Mouse (Mus musculus) liver, embryonic 14.5 days (tissue): ENCODE measurements around the gene Kalrn. TPM values are rescaled to one million over a fixed set of nuclear protein-coding genes. Genes with fewer than 3 reads are reported as not detected.
A peak's percentile ranks its signal among the peaks of the same experiment; 100 is the strongest.

ENCODE experiments used
- ATAC-seq: fragments of 200-750 bp; cut with Nextera tagmentation; 2 replicates; pipeline ENCODE4 v1.8.0; 2017; ENCODE audit warnings: moderate number of reproducible peaks, mild to moderate bottlenecking, moderate library complexity; ENCODE audit not compliant: insufficient read depth
- DNase-seq, 3 experiments: peaks; one replicate each; pipeline ENCODE4 v3.0.0-alpha.2; 2012 to 2013; ENCODE audit warnings: low read depth in 3 of 3, low spot score in 3 of 3
- H3K27ac ChIP-seq: fragments of 300-500 bp; sonication (generic); 2 replicates; pipeline ENCODE4 v1.5.1; 2014; ENCODE audit warnings: moderate library complexity, mild to moderate bottlenecking, control low read depth, inconsistent platforms
- H3K27me3 ChIP-seq: fragments of 300-500 bp; sonication (generic); 2 replicates; pipeline ENCODE4 v1.6.1; 2014; ENCODE audit warnings: mild to moderate bottlenecking, low read length, moderate library complexity; ENCODE audit not compliant: control insufficient read depth, insufficient read depth
- H3K36me3 ChIP-seq: fragments of 300-500 bp; sonication (generic); replicated peaks from 2 replicates; pipeline ENCODE4 v1.6.1; 2014; ENCODE audit warnings: low read depth; ENCODE audit not compliant: control insufficient read depth, insufficient read depth
- H3K4me1 ChIP-seq, 2 experiments: fragments of 200-500 bp in 1 of 2; fragments of 300-500 bp in 1 of 2; sonication (generic) in 1 of 2; replicated peaks; 2 replicates each; pipeline ENCODE4 v1.6.1; 2012 to 2014; ENCODE audit warnings: antibody characterized with exemption in 1 of 2, inconsistent platforms in 1 of 2, low read length in 1 of 2; ENCODE audit not compliant: control insufficient read depth in 2 of 2, insufficient read depth in 2 of 2
- H3K4me2 ChIP-seq: fragments of 300-500 bp; sonication (generic); 2 replicates; pipeline ENCODE4 v1.6.1; 2014; ENCODE audit warnings: low read depth, mild to moderate bottlenecking, control low read depth, moderate library complexity
- H3K4me3 ChIP-seq, 2 experiments: fragments of 200-500 bp in 1 of 2; fragments of 300-500 bp in 1 of 2; sonication (generic) in 1 of 2; 2 replicates each; pipeline ENCODE4 v1.5.1; 2012 to 2014; ENCODE audit warnings: low read depth in 2 of 2, low read length in 2 of 2, mild to moderate bottlenecking in 2 of 2, control low read depth in 1 of 2, inconsistent platforms in 1 of 2, moderate library complexity in 1 of 2; ENCODE audit not compliant: insufficient read depth in 1 of 2
- H3K9ac ChIP-seq: fragments of 300-500 bp; sonication (generic); replicated peaks from 2 replicates; pipeline ENCODE4 v1.6.1; 2014; ENCODE audit warnings: mild to moderate bottlenecking, control low read depth, moderate library complexity
- H3K9me3 ChIP-seq: fragments of 300-500 bp; sonication (generic); 2 replicates; pipeline ENCODE4 v1.6.1; 2016; ENCODE audit warnings: low read length, mixed read lengths; ENCODE audit not compliant: control insufficient read depth
- CTCF ChIP-seq: IDR thresholded peaks from 2 replicates; pipeline ENCODE4 v1.5.1; 2016; ENCODE audit warnings: antibody characterized with exemption, low read depth, control low read depth
- EP300 ChIP-seq: IDR thresholded peaks from 2 replicates; pipeline ENCODE4 v1.6.1; 2016; ENCODE audit warnings: antibody characterized with exemption, low read depth
- WGBS: fragments of 180-500 bp; shearing (Covaris S2); extraction: QIAGEN DNeasy Blood & Tissue Kit; methylation state at CpG from one replicate; pipeline ENCODE4 v1.1.7; 2014; ENCODE audit not compliant: insufficient replicate concordance; 5-methylcytosine and 5-hydroxymethylcytosine counted together
- polyA plus RNA-seq, 2 experiments: library from polyadenylated mRNA; depleted of rRNA in 1 of 2; stranded (reverse) in 1 of 2; unstranded in 1 of 2; fragments of >200 nt; fragmentation: Nextera tagmentation in 1 of 2; extraction: Ambion mirVana in 1 of 2; gene quantifications; 2 replicates each; pipeline versions ENCODE4 v1.2.1 to v1.2.3; 2012 to 2014

Gene Kalrn
- polyA plus RNA-seq, 2 experiments = 7.2 to 8.5 TPM

DNA sequence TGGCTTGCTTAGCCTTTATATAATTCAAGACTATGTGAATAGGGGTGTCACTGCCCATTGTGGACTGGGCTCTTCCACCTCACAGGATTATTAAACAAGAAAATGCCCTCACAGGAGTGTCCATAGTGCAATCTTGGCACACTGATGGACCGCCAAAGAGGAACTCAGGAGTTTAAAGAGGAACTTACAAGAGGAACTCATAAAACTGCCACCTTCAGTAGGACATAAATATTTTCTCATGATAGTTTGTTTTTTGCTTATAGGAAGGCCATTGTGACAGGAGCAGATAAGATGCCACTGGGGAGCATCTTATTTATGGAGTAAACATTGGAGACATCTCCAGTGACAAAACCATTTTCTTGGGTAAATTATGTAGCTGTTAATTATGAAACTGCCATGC, 618.5 kb downstream of the Kalrn start:
- Histone ChIP-seq H3K27ac (no peak overlapping the region), H3K36me3 (peaks cover 54% of the 10 kb centered on the region), H3K4me1 (no peaks in the 10 kb centered on the region), H3K9ac (no peak overlapping the region), H3K27me3 (no peaks in the 10 kb centered on the region), H3K4me3 (no peak overlapping the region), H3K4me2 (no peak overlapping the region), H3K9me3 (no peaks in the 10 kb centered on the region)
- no peak for DNase-seq
- 57% methylated on average over 1 of the region's 1 CpGs for WGBS
- no peak for TF ChIP-seq EP300
- no peak for TF ChIP-seq CTCF
- no peak for ATAC-seq

DNA sequence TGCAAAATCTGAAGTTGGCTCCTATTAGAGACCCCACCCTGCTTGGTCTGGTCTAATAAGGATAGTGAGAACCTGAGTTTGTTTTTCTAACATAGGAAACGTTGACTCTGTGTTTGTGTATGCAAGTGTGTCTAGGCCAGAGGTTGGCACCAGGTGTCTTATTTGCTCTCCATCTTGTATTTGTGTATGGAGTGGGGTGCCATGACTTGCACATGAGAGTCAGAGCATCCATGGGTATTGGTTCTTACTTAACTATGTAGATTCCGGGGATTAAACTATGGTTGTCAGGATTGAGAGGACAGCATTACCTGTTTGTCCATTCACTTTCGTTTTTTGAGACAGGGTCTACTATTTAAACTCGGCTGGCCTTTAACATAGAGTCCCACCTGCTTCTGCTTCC, 620.3 kb downstream of the Kalrn start:
- no peak overlapping the region for H3K27ac ChIP-seq
- DNase-seq = no peak
- no peaks in the 10 kb centered on the region for H3K9me3 ChIP-seq
- no peak for ATAC-seq
- no peak overlapping the region for H3K4me2 ChIP-seq
- peaks cover 0 to 6% of the 10 kb centered on the region in 2 experiments; a peak in 1 of 4 replicates for H3K4me1 ChIP-seq
- no peaks in the 10 kb centered on the region for H3K27me3 ChIP-seq
- 75% methylated on average over 4 of the region's 4 CpGs for WGBS
- H3K9ac ChIP-seq = no peak overlapping the region
- peaks cover 36% of the 10 kb centered on the region for H3K36me3 ChIP-seq
- TF ChIP-seq EP300 (no peak), CTCF (no peak)
- H3K4me3 ChIP-seq = no peak overlapping the region

DNA sequence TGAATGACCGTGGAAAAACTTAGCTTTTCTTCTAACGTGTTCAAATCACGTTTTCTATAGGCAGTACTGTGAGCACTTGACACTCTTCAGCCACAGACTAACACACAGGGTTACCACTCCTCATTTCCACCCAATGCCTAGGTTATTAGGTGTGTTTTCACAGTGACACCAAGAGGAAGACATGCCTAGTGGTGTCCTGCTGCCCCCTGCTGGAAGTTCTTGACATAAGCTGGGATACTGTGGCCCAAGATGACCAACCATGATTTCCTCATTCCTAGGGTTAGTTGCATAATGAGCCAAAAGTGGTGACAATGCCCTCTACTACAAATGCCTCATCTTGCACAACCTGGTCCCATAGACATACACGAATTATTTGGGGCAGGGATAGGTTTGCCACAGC, 622.5 kb downstream of the Kalrn start:
- H3K27me3 ChIP-seq = no peaks in the 10 kb centered on the region
- WGBS = 25% methylated on average over 4 of the region's 4 CpGs
- H3K27ac ChIP-seq = no peak overlapping the region
- no peaks in the 10 kb centered on the region for H3K9me3 ChIP-seq
- TF ChIP-seq CTCF (peak; percentile 92), EP300 (no peak)
- peaks cover 16% of the 10 kb centered on the region for H3K36me3 ChIP-seq
- H3K4me3 ChIP-seq = no peak overlapping the region
- DNase-seq (peak; percentile 60 to 63 (median 61)), ATAC-seq (peak; percentile 55; the same call in 1 of the 2 replicates)
- H3K9ac ChIP-seq = no peak overlapping the region
- H3K4me1 ChIP-seq = peaks cover 0 to 13% of the 10 kb centered on the region in 2 experiments; a peak in 3 of 4 replicates
- no peak overlapping the region for H3K4me2 ChIP-seq

DNA sequence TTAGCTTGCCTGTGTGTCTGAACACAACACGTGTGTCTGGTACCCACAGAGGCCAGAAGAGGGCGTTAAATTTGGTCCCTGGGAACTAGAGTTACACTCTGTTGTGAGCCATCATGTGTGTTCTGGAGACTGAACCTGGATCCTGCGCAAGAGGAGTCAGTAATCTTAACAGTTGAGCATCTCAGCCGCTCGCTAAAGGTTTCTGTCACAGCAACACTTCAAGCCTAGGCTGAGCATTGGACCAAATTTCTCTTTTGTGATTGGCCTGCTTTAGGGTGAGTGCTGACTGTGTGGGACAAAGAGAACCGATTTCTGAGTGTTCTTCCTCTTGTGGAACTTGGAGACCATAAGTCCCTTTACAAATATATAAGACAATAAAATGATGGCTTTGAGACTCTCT, 622.9 kb downstream of the Kalrn start:
- peaks cover 14% of the 10 kb centered on the region for H3K36me3 ChIP-seq
- H3K27me3 ChIP-seq = no peaks in the 10 kb centered on the region
- H3K4me3 ChIP-seq = no peak overlapping the region
- no peak overlapping the region for H3K9ac ChIP-seq
- no peak overlapping the region for H3K27ac ChIP-seq
- no peak for ATAC-seq
- 66% methylated on average over 6 of the region's 6 CpGs for WGBS
- TF ChIP-seq CTCF (no peak), EP300 (no peak)
- H3K4me1 ChIP-seq = peaks cover 0 to 13% of the 10 kb centered on the region in 2 experiments; a peak in 3 of 4 replicates
- no peak overlapping the region for H3K4me2 ChIP-seq
- DNase-seq = no peak
- H3K9me3 ChIP-seq = no peaks in the 10 kb centered on the region

DNA sequence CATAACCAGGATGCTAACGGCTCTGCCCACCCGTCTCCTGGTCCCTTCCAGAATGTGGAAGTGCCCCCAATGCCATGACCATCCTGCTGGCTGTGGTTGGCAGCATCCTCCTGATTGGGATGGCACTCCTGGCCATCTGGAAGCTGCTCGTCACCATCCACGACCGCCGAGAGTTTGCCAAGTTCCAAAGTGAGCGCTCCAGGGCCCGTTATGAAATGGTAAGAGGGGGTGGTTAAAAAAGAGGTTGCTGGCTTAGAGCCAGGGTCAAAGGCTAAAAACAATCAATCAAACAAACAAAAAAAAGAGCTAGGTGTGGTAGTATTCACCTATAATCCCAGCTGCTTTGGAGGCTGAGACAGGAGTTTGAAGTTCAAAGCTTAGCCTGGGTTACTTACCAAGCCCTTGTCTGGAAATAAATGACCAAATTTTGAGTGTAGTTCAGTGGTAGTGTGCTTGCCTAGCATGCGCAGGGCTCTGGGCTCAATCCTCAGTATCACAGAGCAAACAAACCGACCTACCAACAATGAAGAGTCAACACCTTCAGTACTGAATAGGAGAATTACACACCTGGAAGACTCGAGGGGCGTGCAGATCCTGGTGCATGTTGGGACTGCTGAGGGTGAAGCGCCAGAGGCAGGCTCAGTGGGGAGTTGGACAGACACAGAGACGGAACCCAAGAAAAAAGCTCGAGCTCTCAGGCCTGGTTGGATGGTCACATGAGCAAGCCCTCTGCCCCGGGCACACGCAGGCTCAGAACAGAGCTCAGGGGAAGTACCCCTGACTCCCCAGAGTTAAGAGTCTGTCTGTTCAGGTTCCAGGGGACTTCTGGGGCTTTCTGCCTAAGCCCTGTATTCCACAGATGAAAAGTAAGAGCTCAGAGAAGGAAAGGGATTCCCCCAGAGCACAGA, 625.4 kb downstream of the Kalrn start:
- Histone ChIP-seq H3K36me3 (no peaks in the 10 kb centered on the region), H3K27me3 (no peaks in the 10 kb centered on the region), H3K9me3 (no peaks in the 10 kb centered on the region), H3K9ac (no peak overlapping the region), H3K27ac (no peak overlapping the region), H3K4me2 (no peak overlapping the region), H3K4me3 (no peak overlapping the region), H3K4me1 (peaks cover 0 to 18% of the 10 kb centered on the region in 2 experiments; a peak in 3 of 4 replicates)
- DNase-seq (no peak), ATAC-seq (peak; percentile 41)
- WGBS = 64% methylated on average over 17 of the region's 17 CpGs
- TF ChIP-seq CTCF (no peak), EP300 (no peak)
